Mouse (Mus musculus) kidney, adult 2 months (tissue): Measurements from ENCODE around the gene Lmx1a. TPM values are rescaled to one million over a fixed set of nuclear protein-coding genes. Genes with fewer than 3 reads are reported as not detected.
A peak's percentile ranks its signal among the peaks of the same experiment; 100 is the strongest.

Experiments
- DNase-seq: peaks from one replicate; pipeline ENCODE4 v3.0.0; 2021
- H3K27ac ChIP-seq: fragments of 200-500 bp; 2 replicates; pipeline ENCODE4 v1.5.1; 2012; ENCODE audit warnings: low read depth, low read length, control low read depth, inconsistent platforms; ENCODE audit not compliant: insufficient read depth
- H3K27me3 ChIP-seq: fragments of 200-500 bp; replicated peaks from 2 replicates; pipeline ENCODE4 v1.6.1; 2012; ENCODE audit warnings: mild to moderate bottlenecking, moderate library complexity, low read length, inconsistent platforms; ENCODE audit not compliant: control insufficient read depth, insufficient read depth
- H3K36me3 ChIP-seq: fragments of 200-500 bp; 2 replicates; pipeline ENCODE4 v1.6.1; 2012; ENCODE audit warnings: mild to moderate bottlenecking, moderate library complexity, low read length, inconsistent platforms; ENCODE audit not compliant: control insufficient read depth, insufficient read depth
- H3K4me1 ChIP-seq: fragments of 200-500 bp; 2 replicates; pipeline ENCODE4 v1.6.1; 2011; ENCODE audit warnings: low read length; ENCODE audit not compliant: control insufficient read depth, insufficient read depth
- H3K4me3 ChIP-seq: fragments of 200-500 bp; 2 replicates; pipeline ENCODE4 v1.5.1; 2011; ENCODE audit warnings: mild to moderate bottlenecking, low read depth, low read length, control low read depth; ENCODE audit not compliant: insufficient read depth
- CTCF ChIP-seq: fragments of 200-500 bp; conservative IDR thresholded peaks from 2 replicates; pipeline ENCODE4 v1.5.1; 2011; ENCODE audit warnings: low read depth, mild to moderate bottlenecking, control low read depth, low read length, moderate library complexity, mixed read lengths; ENCODE audit not compliant: insufficient read depth, insufficient read length
- POLR2A ChIP-seq: fragments of 200-500 bp; IDR thresholded peaks from one replicate; pipeline ENCODE4 v1.6.1; 2011; ENCODE audit warnings: low read depth, low read length, control low read depth
- WGBS: fragments of 180-500 bp; shearing (Covaris S2); methylation state at CpG from one replicate; pipeline ENCODE4 v1.1.7; 2018; 5-methylcytosine and 5-hydroxymethylcytosine counted together
- polyA plus RNA-seq: library from polyadenylated mRNA; depleted of rRNA; stranded (reverse); fragments of >200 nt; gene quantifications from 2 replicates; pipeline ENCODE4 v1.2.3, GENCODE M21; 2012

Lmx1a gene
- polyA plus RNA-seq, 1 experiment = 0.02 TPM

- WGBS = 4% methylated on average over 36 of the region's 36 CpGs
- Histone ChIP-seq H3K36me3 (no peaks in the 10 kb centered on the region), H3K27me3 (peaks cover 9% of the 10 kb centered on the region), H3K4me3 (peak overlapping the region; percentile 28; the same call in 1 of the 2 replicates), H3K4me1 (0 out of 2 replicates have a peak, but pooled peaks cover 3% of the 10 kb centered on the region), H3K27ac (no peak overlapping the region)
- no peak for TF ChIP-seq POLR2A
- TF ChIP-seq CTCF = no peak
- DNase-seq = no peak
Observed at GRCm38 (mm10) chr1:167689262-167690137, 463 bp downstream of the Lmx1a start.

GRCm38 (mm10) chr1:167690138-167690710, 1.2 kb downstream of the Lmx1a start:
- no peak for DNase-seq
- 0 out of 2 replicates have a peak, but pooled peaks cover 3% of the 10 kb centered on the region for H3K4me1 ChIP-seq
- no peak overlapping the region for H3K27ac ChIP-seq
- WGBS = 6% methylated on average over 17 of the region's 17 CpGs
- H3K36me3 ChIP-seq = no peaks in the 10 kb centered on the region
- no peak overlapping the region for H3K4me3 ChIP-seq
- peaks cover 9% of the 10 kb centered on the region for H3K27me3 ChIP-seq
- no peak for TF ChIP-seq CTCF
- TF ChIP-seq POLR2A = no peak

GRCm38 (mm10) chr1:167690716-167691550, 1.9 kb downstream of the Lmx1a start:
- H3K36me3 ChIP-seq = no peaks in the 10 kb centered on the region
- no peak for TF ChIP-seq POLR2A
- no peak for TF ChIP-seq CTCF
- 0 out of 2 replicates have a peak, but pooled peaks cover 3% of the 10 kb centered on the region for H3K4me1 ChIP-seq
- H3K27ac ChIP-seq = no peak overlapping the region
- 13% methylated on average over 21 of the region's 21 CpGs for WGBS
- DNase-seq = no peak
- H3K4me3 ChIP-seq = no peak overlapping the region
- peaks cover 9% of the 10 kb centered on the region for H3K27me3 ChIP-seq

GRCm38 (mm10) chr1:167691911-167692682, 3.1 kb downstream of the Lmx1a start:
- no peaks in the 10 kb centered on the region for H3K36me3 ChIP-seq
- TF ChIP-seq POLR2A (no peak), CTCF (no peak)
- DNase-seq = no peak
- no peak overlapping the region for H3K4me3 ChIP-seq
- WGBS = 2% methylated on average over 44 of the region's 44 CpGs
- 0 out of 2 replicates have a peak, but pooled peaks cover 3% of the 10 kb centered on the region for H3K4me1 ChIP-seq
- H3K27me3 ChIP-seq = peaks cover 9% of the 10 kb centered on the region
- H3K27ac ChIP-seq = no peak overlapping the region

- no peak overlapping the region for H3K4me3 ChIP-seq
- no peak overlapping the region for H3K27ac ChIP-seq
- H3K4me1 ChIP-seq = 0 out of 2 replicates have a peak, but pooled peaks cover 3% of the 10 kb centered on the region
- DNase-seq = no peak
- peaks cover 9% of the 10 kb centered on the region for H3K27me3 ChIP-seq
- TF ChIP-seq CTCF (no peak), POLR2A (no peak)
- WGBS = 8% methylated on average over 7 of the region's 7 CpGs
- H3K36me3 ChIP-seq = no peaks in the 10 kb centered on the region
Observed at GRCm38 (mm10) chr1:167692683-167693045, 3.6 kb downstream of the Lmx1a start.

GRCm38 (mm10) chr1:167693499-167694240, 4.6 kb downstream of the Lmx1a start:
- WGBS = 8% methylated on average over 9 of the region's 9 CpGs
- H3K4me3 ChIP-seq = no peak overlapping the region
- no peak for TF ChIP-seq POLR2A
- no peak for TF ChIP-seq CTCF
- DNase-seq = no peak
- no peak overlapping the region for H3K27ac ChIP-seq
- 0 out of 2 replicates have a peak, but pooled peaks cover 3% of the 10 kb centered on the region for H3K4me1 ChIP-seq
- no peaks in the 10 kb centered on the region for H3K36me3 ChIP-seq
- peaks cover 8% of the 10 kb centered on the region for H3K27me3 ChIP-seq
